Mouse (Mus musculus): ENCODE results near the gene Pth1r. TPM values are rescaled to one million over a fixed set of nuclear protein-coding genes. Genes with fewer than 3 reads are reported as not detected.

Pth1r gene
- polyA plus RNA-seq, 2 experiments: 96.9 to 149 TPM

DNA sequence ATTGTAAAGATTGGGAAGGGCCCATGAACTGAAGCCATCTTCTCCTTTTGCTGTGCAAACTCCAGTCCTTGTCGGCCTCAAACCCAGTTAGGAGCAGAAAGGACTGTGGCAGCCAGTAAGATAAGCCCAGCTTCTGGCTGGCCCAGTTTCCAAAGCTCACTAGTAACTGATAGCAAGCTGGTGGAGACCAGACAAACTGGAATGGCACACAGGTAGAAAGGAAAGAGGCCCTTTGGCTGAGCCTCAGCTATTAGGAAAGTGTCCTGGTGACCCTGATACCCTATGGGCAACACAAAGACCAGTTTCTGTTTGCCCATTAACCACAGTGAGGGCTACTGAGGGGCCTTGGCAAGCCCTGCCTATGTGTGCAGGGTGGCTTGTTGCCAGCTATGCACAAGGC is 44.1 kb downstream of the Pth1r start:
- WGBS: 85% methylated on average over 1 of the region's 1 CpGs
- Histone ChIP-seq H3K4me3 (replicated peaks; ENCODE audit: low read length) (no peak overlapping the region), H3K9ac (ENCODE audit: low read depth, low read length, severe bottlenecking) (no peak overlapping the region), H3K4me1 (ENCODE audit: control insufficient read depth, insufficient read depth, low read length) (no peaks in the 10 kb centered on the region), H3K27ac (replicated peaks; ENCODE audit: low read depth, low read length) (no peak overlapping the region), H3K9me3 (ENCODE audit: control insufficient read depth, low read length) (no peaks in the 10 kb centered on the region), H3K36me3 (ENCODE audit: control insufficient read depth, insufficient read depth, low read length) (peaks cover 5% of the 10 kb centered on the region; the same call in 1 of the 2 replicates), H3K4me2 (replicated peaks; ENCODE audit: low read depth, low read length, severe bottlenecking) (no peak overlapping the region), H3K27me3 (ENCODE audit: control insufficient read depth, insufficient read depth, low read length) (no peaks in the 10 kb centered on the region)
- DNase-seq (ENCODE audit: low spot score): no peak
- no peak for ATAC-seq (ENCODE audit: low FRiP score, low read depth)
- no peak for TF ChIP-seq POLR2A (IDR thresholded peaks at IDR 0.05; ENCODE audit: borderline replicate concordance, extremely low read depth, insufficient read depth, insufficient read length)

DNA sequence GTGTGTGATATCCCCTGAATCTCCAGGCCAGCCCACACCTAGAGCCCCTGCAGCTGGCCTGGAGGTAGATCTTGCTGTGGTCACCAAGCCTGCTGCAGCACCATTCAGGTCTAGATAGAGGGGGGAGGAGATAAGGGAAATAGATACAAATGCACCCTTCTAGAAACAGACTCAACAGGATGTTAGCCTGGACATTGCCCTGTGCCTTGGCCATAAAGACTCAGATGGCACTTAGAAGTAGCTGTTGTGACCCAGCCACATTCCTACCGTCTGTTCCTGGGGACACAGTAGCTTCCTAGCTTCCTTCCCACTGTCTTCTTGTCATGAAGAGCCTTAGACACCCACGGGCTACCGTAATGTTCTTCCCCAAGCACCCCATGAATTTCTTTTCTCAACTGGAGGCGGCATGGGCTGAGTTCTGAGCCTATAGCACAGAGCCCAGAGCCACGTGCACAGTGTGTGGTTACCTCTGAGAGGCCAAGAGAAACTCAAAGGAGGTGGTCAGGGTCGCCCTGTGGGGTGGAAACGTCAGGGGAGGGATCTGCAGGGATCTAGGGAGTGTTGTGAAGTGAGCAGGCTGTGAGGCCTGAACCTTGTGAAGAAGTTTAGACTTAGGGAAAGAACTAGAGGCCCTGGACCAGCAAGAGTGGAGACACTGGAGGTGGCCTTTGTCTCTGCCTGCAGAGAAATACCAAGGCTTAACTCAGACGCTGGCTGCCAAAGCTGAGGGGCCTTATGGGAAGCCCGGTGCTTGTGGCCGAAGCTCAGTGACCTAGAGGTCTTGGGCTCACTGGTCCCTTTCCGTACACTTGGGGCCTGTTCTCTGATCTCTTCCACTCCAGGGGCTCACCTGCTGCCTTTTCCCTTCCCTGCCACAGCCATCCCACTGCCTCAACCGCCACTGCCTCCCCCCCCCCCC is 45.6 kb downstream of the Pth1r start:
- no peak overlapping the region for H3K4me3 ChIP-seq (replicated peaks; ENCODE audit: low read length)
- no peak for TF ChIP-seq POLR2A (IDR thresholded peaks at IDR 0.05; ENCODE audit: borderline replicate concordance, extremely low read depth, insufficient read depth, insufficient read length)
- peaks cover 5% of the 10 kb centered on the region; the same call in 1 of the 2 replicates for H3K36me3 ChIP-seq (ENCODE audit: control insufficient read depth, insufficient read depth, low read length)
- no peaks in the 10 kb centered on the region for H3K27me3 ChIP-seq (ENCODE audit: control insufficient read depth, insufficient read depth, low read length)
- ATAC-seq (ENCODE audit: low FRiP score, low read depth): no peak
- H3K9me3 ChIP-seq (ENCODE audit: control insufficient read depth, low read length): no peaks in the 10 kb centered on the region
- 82% methylated on average over 11 of the region's 12 CpGs for WGBS
- DNase-seq (ENCODE audit: low spot score): no peak
- no peaks in the 10 kb centered on the region for H3K4me1 ChIP-seq (ENCODE audit: control insufficient read depth, insufficient read depth, low read length)
- no peak overlapping the region for H3K9ac ChIP-seq (ENCODE audit: low read depth, low read length, severe bottlenecking)
- H3K4me2 ChIP-seq (replicated peaks; ENCODE audit: low read depth, low read length, severe bottlenecking): no peak overlapping the region
- H3K27ac ChIP-seq (replicated peaks; ENCODE audit: low read depth, low read length): no peak overlapping the region

DNA sequence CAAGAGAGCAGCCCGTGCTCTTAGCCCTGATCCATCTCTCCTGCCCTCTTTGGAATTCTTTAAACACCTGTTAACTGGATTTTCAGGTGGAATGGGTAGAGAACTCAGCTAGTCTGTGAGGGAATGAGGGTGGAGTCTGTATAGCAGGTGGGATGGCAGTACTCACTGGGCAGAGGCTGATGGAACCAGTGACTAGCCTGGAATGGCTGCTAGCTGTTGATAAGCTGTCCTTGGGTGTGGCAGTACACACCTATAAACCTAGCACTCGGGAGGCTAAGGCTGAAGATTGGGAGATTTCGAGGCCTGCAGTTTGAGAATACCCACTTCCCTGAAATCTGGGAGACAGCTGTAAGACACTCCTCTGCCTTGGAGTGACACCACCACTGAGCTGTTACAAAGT is 47.4 kb downstream of the Pth1r start:
- no peak for TF ChIP-seq POLR2A (IDR thresholded peaks at IDR 0.05; ENCODE audit: borderline replicate concordance, extremely low read depth, insufficient read depth, insufficient read length)
- no peak overlapping the region for H3K4me3 ChIP-seq (replicated peaks; ENCODE audit: low read length)
- DNase-seq (ENCODE audit: low spot score) (no peak), ATAC-seq (ENCODE audit: low FRiP score, low read depth) (no peak)
- H3K9ac ChIP-seq (ENCODE audit: low read depth, low read length, severe bottlenecking): no peak overlapping the region
- H3K27me3 ChIP-seq (ENCODE audit: control insufficient read depth, insufficient read depth, low read length): no peaks in the 10 kb centered on the region
- H3K4me1 ChIP-seq (ENCODE audit: control insufficient read depth, insufficient read depth, low read length): no peaks in the 10 kb centered on the region
- WGBS: 83% methylated on average over 3 of the region's 3 CpGs
- no peak overlapping the region for H3K4me2 ChIP-seq (replicated peaks; ENCODE audit: low read depth, low read length, severe bottlenecking)
- H3K9me3 ChIP-seq (ENCODE audit: control insufficient read depth, low read length): no peaks in the 10 kb centered on the region
- peaks cover 7% of the 10 kb centered on the region; the same call in 1 of the 2 replicates for H3K36me3 ChIP-seq (ENCODE audit: control insufficient read depth, insufficient read depth, low read length)
- no peak overlapping the region for H3K27ac ChIP-seq (replicated peaks; ENCODE audit: low read depth, low read length)

DNA sequence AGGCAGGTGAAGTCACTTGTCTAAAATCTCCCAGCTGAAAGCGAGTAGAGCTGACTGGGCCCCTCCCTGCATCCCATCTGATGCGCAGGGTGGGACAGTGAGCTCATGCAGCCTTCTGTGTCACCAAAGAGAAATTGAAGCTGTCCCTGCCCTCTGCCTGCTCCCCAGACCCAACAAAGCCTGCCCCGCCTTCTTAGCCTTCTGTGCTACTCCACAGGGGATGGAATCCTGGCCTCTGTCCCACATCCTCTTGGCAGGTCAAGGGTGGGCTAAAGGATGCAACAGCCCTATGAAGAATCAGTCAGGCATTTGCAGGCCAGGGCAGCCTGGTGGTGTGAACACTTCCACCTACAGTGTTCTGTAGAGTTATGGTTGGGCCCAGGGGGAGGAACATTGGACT is 49.5 kb downstream of the Pth1r start:
- Histone ChIP-seq H3K4me3 (replicated peaks; ENCODE audit: low read length) (no peak overlapping the region), H3K27ac (replicated peaks; ENCODE audit: low read depth, low read length) (no peak overlapping the region), H3K4me2 (replicated peaks; ENCODE audit: low read depth, low read length, severe bottlenecking) (no peak overlapping the region), H3K27me3 (ENCODE audit: control insufficient read depth, insufficient read depth, low read length) (no peaks in the 10 kb centered on the region), H3K4me1 (ENCODE audit: control insufficient read depth, insufficient read depth, low read length) (no peaks in the 10 kb centered on the region), H3K36me3 (ENCODE audit: control insufficient read depth, insufficient read depth, low read length) (peaks cover 5% of the 10 kb centered on the region; the same call in 1 of the 2 replicates), H3K9ac (ENCODE audit: low read depth, low read length, severe bottlenecking) (no peak overlapping the region), H3K9me3 (ENCODE audit: control insufficient read depth, low read length) (no peaks in the 10 kb centered on the region)
- ATAC-seq (ENCODE audit: low FRiP score, low read depth) (no peak), DNase-seq (ENCODE audit: low spot score) (no peak)
- 86% methylated on average over 3 of the region's 3 CpGs for WGBS
- no peak for TF ChIP-seq POLR2A (IDR thresholded peaks at IDR 0.05; ENCODE audit: borderline replicate concordance, extremely low read depth, insufficient read depth, insufficient read length)

DNA sequence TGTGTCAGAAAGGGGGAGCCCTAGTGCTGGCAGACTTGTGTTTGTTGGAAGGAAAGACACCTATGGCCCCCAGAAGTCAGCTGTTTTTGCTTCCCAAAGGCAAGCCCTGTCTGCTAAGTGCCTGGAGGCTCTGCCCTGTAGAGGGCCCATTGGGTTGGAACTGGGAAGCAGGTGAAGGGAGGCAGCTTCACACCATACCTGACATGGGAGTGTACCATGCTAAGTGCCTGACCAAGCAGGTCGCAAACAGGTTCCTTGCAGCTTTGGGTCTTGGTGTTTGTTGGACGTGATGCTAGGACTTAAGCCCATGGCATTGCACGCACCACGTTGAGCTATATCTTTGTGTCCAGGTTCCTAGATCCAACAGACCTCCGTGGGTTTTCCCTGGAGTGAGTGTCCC is 50.5 kb downstream of the Pth1r start:
- Histone ChIP-seq H3K4me2 (replicated peaks; ENCODE audit: low read depth, low read length, severe bottlenecking) (no peak overlapping the region), H3K9ac (ENCODE audit: low read depth, low read length, severe bottlenecking) (no peak overlapping the region), H3K27ac (replicated peaks; ENCODE audit: low read depth, low read length) (no peak overlapping the region), H3K9me3 (ENCODE audit: control insufficient read depth, low read length) (no peaks in the 10 kb centered on the region), H3K4me1 (ENCODE audit: control insufficient read depth, insufficient read depth, low read length) (no peaks in the 10 kb centered on the region), H3K27me3 (ENCODE audit: control insufficient read depth, insufficient read depth, low read length) (no peaks in the 10 kb centered on the region), H3K4me3 (replicated peaks; ENCODE audit: low read length) (no peak overlapping the region), H3K36me3 (ENCODE audit: control insufficient read depth, insufficient read depth, low read length) (peaks cover 5% of the 10 kb centered on the region; the same call in 1 of the 2 replicates)
- no peak for TF ChIP-seq POLR2A (IDR thresholded peaks at IDR 0.05; ENCODE audit: borderline replicate concordance, extremely low read depth, insufficient read depth, insufficient read length)
- ATAC-seq (ENCODE audit: low FRiP score, low read depth) (no peak), DNase-seq (ENCODE audit: low spot score) (no peak)
- whole genome bisulfite sequencing: 94% methylated on average over 5 of the region's 5 CpGs

All from limb, embryonic 14.5 days (tissue).